Mouse (Mus musculus): Measurements from ENCODE around the gene S100pbp. TPM values are rescaled to one million over a fixed set of nuclear protein-coding genes. Genes with fewer than 3 reads are reported as not detected.

S100pbp gene
- polyA plus RNA-seq, 1 experiment from 2014 or later: 10.9 TPM

- no peak overlapping the region for H3K4me2 ChIP-seq
- H3K9ac ChIP-seq: no peak overlapping the region
- H3K4me3 ChIP-seq: no peak overlapping the region
- no peaks in the 10 kb centered on the region for H3K4me1 ChIP-seq
- no peaks in the 10 kb centered on the region for H3K9me3 ChIP-seq (replicated peaks)
- WGBS (ENCODE audit: insufficient replicate concordance): 64% methylated on average over 1 of the region's 1 CpGs
- no peaks in the 10 kb centered on the region for H3K27me3 ChIP-seq (replicated peaks)
- ATAC-seq: no peak
- H3K27ac ChIP-seq: no peak overlapping the region
- H3K36me3 ChIP-seq: peaks cover 76% of the 10 kb centered on the region
These were observed 17.0 kb downstream of the S100pbp start for GRCm38 (mm10) chr4:129172529-129172928.

GRCm38 (mm10) chr4:129161581-129162255, 27.8 kb downstream of the S100pbp start:
- H3K4me1 ChIP-seq: peaks cover 19% of the 10 kb centered on the region
- no peak overlapping the region for H3K4me3 ChIP-seq
- no peak overlapping the region for H3K4me2 ChIP-seq
- H3K9ac ChIP-seq: no peak overlapping the region
- 73% methylated on average over 4 of the region's 4 CpGs for WGBS (ENCODE audit: insufficient replicate concordance)
- no peaks in the 10 kb centered on the region for H3K27me3 ChIP-seq (replicated peaks)
- H3K9me3 ChIP-seq (replicated peaks): no peaks in the 10 kb centered on the region
- ATAC-seq: no peak
- H3K27ac ChIP-seq: no peak overlapping the region
- H3K36me3 ChIP-seq: peaks cover 64% of the 10 kb centered on the region

- no peak for ATAC-seq
- no peak overlapping the region for H3K4me3 ChIP-seq
- H3K4me2 ChIP-seq: no peak overlapping the region
- no peaks in the 10 kb centered on the region for H3K9me3 ChIP-seq (replicated peaks)
- no peaks in the 10 kb centered on the region for H3K27me3 ChIP-seq (replicated peaks)
- 85% methylated on average over 1 of the region's 1 CpGs for WGBS (ENCODE audit: insufficient replicate concordance)
- H3K9ac ChIP-seq: no peak overlapping the region
- H3K36me3 ChIP-seq: peaks cover 63% of the 10 kb centered on the region
- H3K4me1 ChIP-seq: peaks cover 19% of the 10 kb centered on the region
- no peak overlapping the region for H3K27ac ChIP-seq
These were observed 28.5 kb downstream of the S100pbp start for GRCm38 (mm10) chr4:129161076-129161475.

GRCm38 (mm10) chr4:129158549-129158948, 31.0 kb downstream of the S100pbp start:
- Histone ChIP-seq H3K4me3 (no peak overlapping the region), H3K27me3 (replicated peaks) (no peaks in the 10 kb centered on the region), H3K4me2 (peak overlapping the region; percentile 23; the same call in 1 of the 2 replicates), H3K9ac (0 out of 2 replicates have a peak overlapping the region, but pooled peaks have one; percentile 20), H3K4me1 (peaks cover 19% of the 10 kb centered on the region), H3K9me3 (replicated peaks) (no peaks in the 10 kb centered on the region), H3K27ac (peak overlapping the region; percentile 74), H3K36me3 (peaks cover 65% of the 10 kb centered on the region)
- 39% methylated on average over 3 of the region's 3 CpGs for WGBS (ENCODE audit: insufficient replicate concordance)
- peak; percentile 96 for ATAC-seq

- Histone ChIP-seq H3K9me3 (replicated peaks) (no peaks in the 10 kb centered on the region), H3K4me1 (peaks cover 19% of the 10 kb centered on the region), H3K4me3 (no peak overlapping the region), H3K27me3 (replicated peaks) (no peaks in the 10 kb centered on the region), H3K36me3 (peaks cover 72% of the 10 kb centered on the region), H3K9ac (no peak overlapping the region), H3K27ac (no peak overlapping the region), H3K4me2 (no peak overlapping the region)
- no peak for ATAC-seq
- 81% methylated on average over 5 of the region's 5 CpGs for WGBS (ENCODE audit: insufficient replicate concordance)
These were observed 32.0 kb downstream of the S100pbp start for GRCm38 (mm10) chr4:129157541-129157940.

GRCm38 (mm10) chr4:129151276-129151811, 38.2 kb downstream of the S100pbp start:
- 79% methylated on average over 4 of the region's 4 CpGs for WGBS (ENCODE audit: insufficient replicate concordance)
- H3K36me3 ChIP-seq: peaks cover 78% of the 10 kb centered on the region
- no peak overlapping the region for H3K9ac ChIP-seq
- H3K9me3 ChIP-seq (replicated peaks): no peaks in the 10 kb centered on the region
- H3K27me3 ChIP-seq (replicated peaks): no peaks in the 10 kb centered on the region
- 0 out of 2 replicates have a peak, but pooled peaks cover 5% of the 10 kb centered on the region for H3K4me1 ChIP-seq
- no peak overlapping the region for H3K4me2 ChIP-seq
- H3K27ac ChIP-seq: no peak overlapping the region
- H3K4me3 ChIP-seq: no peak overlapping the region
- ATAC-seq: no peak

GRCm38 (mm10) chr4:129149321-129149720, 40.2 kb downstream of the S100pbp start:
- no peak overlapping the region for H3K27ac ChIP-seq
- H3K9ac ChIP-seq: no peak overlapping the region
- H3K9me3 ChIP-seq (replicated peaks): no peaks in the 10 kb centered on the region
- H3K27me3 ChIP-seq (replicated peaks): no peaks in the 10 kb centered on the region
- no peak for ATAC-seq
- H3K36me3 ChIP-seq: peaks cover 57% of the 10 kb centered on the region
- H3K4me2 ChIP-seq: no peak overlapping the region
- H3K4me3 ChIP-seq: no peak overlapping the region
- WGBS (ENCODE audit: insufficient replicate concordance): 77% methylated on average over 1 of the region's 1 CpGs
- H3K4me1 ChIP-seq: 0 out of 2 replicates have a peak, but pooled peaks cover 5% of the 10 kb centered on the region

- Histone ChIP-seq H3K9ac (no peak overlapping the region), H3K4me2 (no peak overlapping the region), H3K4me3 (no peak overlapping the region), H3K27me3 (replicated peaks) (no peaks in the 10 kb centered on the region), H3K9me3 (replicated peaks) (no peaks in the 10 kb centered on the region), H3K27ac (no peak overlapping the region), H3K4me1 (peaks cover 18% of the 10 kb centered on the region), H3K36me3 (peaks cover 42% of the 10 kb centered on the region)
- WGBS (ENCODE audit: insufficient replicate concordance): 87% methylated on average over 13 of the region's 13 CpGs
- no peak for ATAC-seq
These were observed 41.9 kb downstream of the S100pbp start for GRCm38 (mm10) chr4:129147552-129148103.

- no peak for ATAC-seq
- WGBS (ENCODE audit: insufficient replicate concordance): 42% methylated on average over 2 of the region's 2 CpGs
- Histone ChIP-seq H3K9ac (no peak overlapping the region), H3K27me3 (replicated peaks) (no peaks in the 10 kb centered on the region), H3K9me3 (replicated peaks) (no peaks in the 10 kb centered on the region), H3K4me2 (no peak overlapping the region), H3K4me3 (no peak overlapping the region), H3K27ac (no peak overlapping the region), H3K36me3 (peaks cover 30% of the 10 kb centered on the region), H3K4me1 (peaks cover 31% of the 10 kb centered on the region)
These were observed 43.1 kb downstream of the S100pbp start for GRCm38 (mm10) chr4:129146392-129146791.

- ATAC-seq: no peak
- no peak overlapping the region for H3K4me2 ChIP-seq
These were observed 43.6 kb downstream of the S100pbp start for GRCm38 (mm10) chr4:129145943-129146342.

GRCm38 (mm10) chr4:129145411-129145810, 44.1 kb downstream of the S100pbp start:
- 53% methylated on average over 4 of the region's 4 CpGs for WGBS (ENCODE audit: insufficient replicate concordance)
- H3K27ac ChIP-seq: no peak overlapping the region
- no peak for ATAC-seq

More at GRCm38 (mm10) chr4:129145943-129146342, 43.6 kb downstream of the S100pbp start:
- no peaks in the 10 kb centered on the region for H3K27me3 ChIP-seq (replicated peaks)
- H3K4me3 ChIP-seq: no peak overlapping the region
- H3K9me3 ChIP-seq (replicated peaks): no peaks in the 10 kb centered on the region
- peaks cover 26% of the 10 kb centered on the region for H3K36me3 ChIP-seq
- 71% methylated on average over 4 of the region's 4 CpGs for WGBS (ENCODE audit: insufficient replicate concordance)
- H3K9ac ChIP-seq: no peak overlapping the region
- H3K4me1 ChIP-seq: peaks cover 35% of the 10 kb centered on the region
- no peak overlapping the region for H3K27ac ChIP-seq

More at GRCm38 (mm10) chr4:129145411-129145810, 44.1 kb downstream of the S100pbp start:
- no peaks in the 10 kb centered on the region for H3K27me3 ChIP-seq (replicated peaks)
- H3K4me1 ChIP-seq: peaks cover 40% of the 10 kb centered on the region
- no peak overlapping the region for H3K4me3 ChIP-seq
- peaks cover 20% of the 10 kb centered on the region for H3K36me3 ChIP-seq
- H3K9ac ChIP-seq: no peak overlapping the region
- H3K9me3 ChIP-seq (replicated peaks): no peaks in the 10 kb centered on the region
- H3K4me2 ChIP-seq: no peak overlapping the region
